Mouse (Mus musculus) brain, embryonic 14.5 days (tissue): ENCODE results near the gene Mapk8ip3. TPM values are rescaled to one million over a fixed set of nuclear protein-coding genes. Genes with fewer than 3 reads are reported as not detected.

Experiments
- DNase-seq: peaks from one replicate; pipeline ENCODE4 v3.0.0-alpha.2; 2011; ENCODE audit warnings: low read depth
- CTCF ChIP-seq: fragments of 200-500 bp; IDR thresholded peaks from 2 replicates; pipeline ENCODE4 v1.5.1; 2012; ENCODE audit warnings: inconsistent platforms, mild to moderate bottlenecking, moderate library complexity, borderline replicate concordance; ENCODE audit not compliant: insufficient read depth, insufficient read length; ENCODE audit errors: extremely low read depth
- POLR2A ChIP-seq: fragments of 200-500 bp; IDR thresholded peaks from 2 replicates; pipeline ENCODE4 v1.6.1; 2012; ENCODE audit warnings: mild to moderate bottlenecking, inconsistent platforms, borderline replicate concordance; ENCODE audit not compliant: poor library complexity, insufficient read depth, insufficient read length, severe bottlenecking; ENCODE audit errors: extremely low read depth
- polyA plus RNA-seq: library from polyadenylated mRNA; depleted of rRNA; stranded (reverse); fragments of >200 nt; gene quantifications from 2 replicates; pipeline ENCODE4 v1.2.3, GENCODE M21; 2012; rRNA removed

The Mapk8ip3 gene
- polyA plus RNA-seq, 1 experiment: 242 TPM

DNA sequence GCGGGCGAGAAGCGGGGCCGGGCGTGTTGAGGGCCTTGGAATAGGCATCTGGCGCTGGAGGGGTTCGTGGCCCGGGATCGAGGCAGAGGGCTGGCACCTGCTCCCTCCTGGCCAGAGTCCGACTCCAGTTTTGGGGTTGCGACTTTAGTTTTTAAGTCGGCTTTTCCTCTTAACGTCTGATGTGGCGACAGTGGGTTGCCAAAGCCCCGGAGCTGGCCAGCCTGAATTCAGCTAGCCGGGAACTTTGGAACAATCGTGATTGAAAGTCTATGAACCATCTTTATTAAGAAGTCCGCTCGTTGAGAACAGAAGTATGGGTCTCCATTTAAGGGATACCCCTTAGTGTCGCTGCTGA, 86.0 kb downstream of the Mapk8ip3 start:
- DNase-seq: no peak
- TF ChIP-seq POLR2A (no peak), CTCF (no peak)

- peak; percentile 99 for DNase-seq
- TF ChIP-seq CTCF (no peak), POLR2A (peak; percentile 42; the same call in 1 of the 2 replicates)
These were observed 86.6 kb downstream of the Mapk8ip3 start, which contains the start of gene Fahd1 for GRCm38 (mm10) chr17:24850065-24850772. Gene Fahd1, minus strand, starts transcription at chr17:24850364.

GRCm38 (mm10) chr17:24849733-24850064, 87.1 kb downstream of the Mapk8ip3 start:
- TF ChIP-seq POLR2A: no peak
- TF ChIP-seq CTCF: peak; percentile 41; the same call in 1 of the 2 replicates
- DNase-seq: no peak

- DNase-seq: no peak
- TF ChIP-seq POLR2A (no peak), CTCF (no peak)
These were observed 88.2 kb downstream of the Mapk8ip3 start for GRCm38 (mm10) chr17:24848600-24849031.

- no peak for DNase-seq
- TF ChIP-seq POLR2A: no peak
- no peak for TF ChIP-seq CTCF
These were observed 89.4 kb downstream of the Mapk8ip3 start for GRCm38 (mm10) chr17:24847386-24847785.

DNA sequence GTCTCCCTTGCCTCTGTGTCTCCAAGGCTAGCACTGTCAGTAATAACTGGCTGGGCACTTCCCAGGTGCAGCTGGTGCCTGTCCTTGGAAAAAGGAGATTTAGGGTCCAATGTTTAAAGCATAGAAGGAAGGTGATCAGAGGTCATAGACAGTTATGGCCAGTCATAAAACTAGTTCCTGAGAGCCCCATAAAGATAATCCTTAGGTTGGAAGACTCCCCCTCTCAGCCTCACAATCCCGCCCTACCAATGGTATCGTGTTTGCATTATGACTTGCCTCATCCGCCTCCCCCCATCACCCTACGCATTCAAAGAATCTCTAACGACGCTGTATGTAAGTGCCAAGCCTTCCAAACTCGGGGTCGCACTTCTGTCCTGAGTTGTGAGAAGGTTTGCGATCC, 92.3 kb downstream of the Mapk8ip3 start:
- DNase-seq: no peak
- TF ChIP-seq CTCF (no peak), POLR2A (no peak)

GRCm38 (mm10) chr17:24842631-24843030, 94.1 kb downstream of the Mapk8ip3 start:
- no peak for DNase-seq

More at GRCm38 (mm10) chr17:24842631-24843030, 94.1 kb downstream of the Mapk8ip3 start:
- TF ChIP-seq POLR2A (no peak), CTCF (no peak)

Other genes starting within 250 kb of the Mapk8ip3 start
- gene Syngr3, start 247.0 kb downstream of the Mapk8ip3 start, polyA plus RNA-seq: 82.5 and 94.2 TPM in 2 replicates
- 28.8 and 29.2 TPM in 2 replicates for gene Gfer, start 240.8 kb downstream of the Mapk8ip3 start, polyA plus RNA-seq
- 7.6 and 10.7 TPM in 2 replicates for gene Noxo1, start 240.7 kb downstream of the Mapk8ip3 start, polyA plus RNA-seq
- gene Tbl3, start 229.3 kb downstream of the Mapk8ip3 start, polyA plus RNA-seq: 75.0 and 95.7 TPM in 2 replicates
- 0.54 and 0.64 TPM in 2 replicates for gene Rnf151, start 218.9 kb downstream of the Mapk8ip3 start, polyA plus RNA-seq
- gene Rps2, start 218.9 kb downstream of the Mapk8ip3 start, polyA plus RNA-seq: 1,770 and 1,849 TPM in 2 replicates
- gene Ndufb10, start 212.5 kb downstream of the Mapk8ip3 start, polyA plus RNA-seq: 245 and 253 TPM in 2 replicates
- gene Rpl3l, start 209.2 kb downstream of the Mapk8ip3 start, polyA plus RNA-seq: 0.05 and 0.08 TPM in 2 replicates
- 28.0 and 31.5 TPM in 2 replicates for gene Msrb1, start 200.3 kb downstream of the Mapk8ip3 start, polyA plus RNA-seq
- gene Hs3st6, start 184.0 kb downstream of the Mapk8ip3 start, polyA plus RNA-seq: 0.69 and 0.88 TPM in 2 replicates
- not detected in 2 replicates for gene Meiob, start 132.7 kb downstream of the Mapk8ip3 start, polyA plus RNA-seq
- 39.7 and 46.3 TPM in 2 replicates for gene Hagh, start 96.8 kb downstream of the Mapk8ip3 start, polyA plus RNA-seq
- 13.9 and 14.8 TPM in 2 replicates for gene Fahd1, start 86.6 kb downstream of the Mapk8ip3 start, polyA plus RNA-seq
- gene Igfals, start 71.0 kb downstream of the Mapk8ip3 start, polyA plus RNA-seq: 0.14 TPM in 1 of 2 replicates, not detected in the other
- 29.5 and 36.3 TPM in 2 replicates for gene Nubp2, start 50.6 kb downstream of the Mapk8ip3 start, polyA plus RNA-seq
- gene Spsb3, start 50.3 kb downstream of the Mapk8ip3 start, polyA plus RNA-seq: 84.5 and 105 TPM in 2 replicates
- gene Eme2, start 41.9 kb downstream of the Mapk8ip3 start, polyA plus RNA-seq: 41.0 and 50.3 TPM in 2 replicates
- gene Mrps34, start 41.9 kb downstream of the Mapk8ip3 start, polyA plus RNA-seq: 94.6 and 120 TPM in 2 replicates
- gene Nme3, start 40.5 kb downstream of the Mapk8ip3 start, polyA plus RNA-seq: 71.5 and 91.4 TPM in 2 replicates
- gene Jpt2, start 23.7 kb upstream of the Mapk8ip3 start, polyA plus RNA-seq: 62.9 and 65.5 TPM in 2 replicates
- gene Cramp1l, start 78.8 kb upstream of the Mapk8ip3 start, polyA plus RNA-seq: 31.4 and 31.9 TPM in 2 replicates
- gene Ift140, start 79.1 kb upstream of the Mapk8ip3 start, polyA plus RNA-seq: 22.9 and 23.9 TPM in 2 replicates
- gene Tmem204, start 146.6 kb upstream of the Mapk8ip3 start, polyA plus RNA-seq: 9.6 and 10.5 TPM in 2 replicates
- 40.9 and 41.6 TPM in 2 replicates for gene Telo2, start 179.0 kb upstream of the Mapk8ip3 start, polyA plus RNA-seq
- gene Ptx4, start 183.8 kb upstream of the Mapk8ip3 start, polyA plus RNA-seq: 0.07 TPM in 1 of 2 replicates, not detected in the other
- gene Clcn7, start 196.4 kb upstream of the Mapk8ip3 start, polyA plus RNA-seq: 41.4 and 45.7 TPM in 2 replicates
- not detected in 2 replicates for gene Ccdc154, start 225.5 kb upstream of the Mapk8ip3 start, polyA plus RNA-seq
- not detected in 2 replicates for gene Gm38655, start 238.5 kb upstream of the Mapk8ip3 start, polyA plus RNA-seq
- 22.3 and 29.5 TPM in 2 replicates for gene BC003965, start 247.6 kb upstream of the Mapk8ip3 start, polyA plus RNA-seq